Mouse (Mus musculus) intestine, postnatal 0 days (tissue): ENCODE data around the gene Spc25. TPM values are rescaled to one million over a fixed set of nuclear protein-coding genes. Genes with fewer than 3 reads are reported as not detected.

ENCODE experiments used
- ATAC-seq: fragments of 200-750 bp; cut with Nextera tagmentation; 2 replicates; pipeline ENCODE4 v1.8.0; 2017; ENCODE audit warnings: mild to moderate bottlenecking, moderate TSS enrichment, moderate library complexity
- H3K27ac ChIP-seq: fragments of 300-500 bp; sonication (generic); 2 replicates; pipeline ENCODE4 v1.5.1; 2014; ENCODE audit warnings: mild to moderate bottlenecking, low read depth, low read length, moderate library complexity
- H3K27me3 ChIP-seq: fragments of 300-500 bp; sonication (generic); replicated peaks from 2 replicates; pipeline ENCODE4 v1.6.1; 2014; ENCODE audit warnings: low read length, mixed read lengths; ENCODE audit not compliant: control insufficient read depth, insufficient read depth
- H3K36me3 ChIP-seq: fragments of 300-500 bp; sonication (generic); 2 replicates; pipeline ENCODE4 v1.6.1; 2014; ENCODE audit warnings: mild to moderate bottlenecking, moderate library complexity; ENCODE audit not compliant: control insufficient read depth, insufficient read depth
- H3K4me1 ChIP-seq: fragments of 300-500 bp; sonication (generic); replicated peaks from 2 replicates; pipeline ENCODE4 v1.6.1; 2014; ENCODE audit warnings: antibody characterized with exemption, low read length, mixed read lengths; ENCODE audit not compliant: control insufficient read depth, insufficient read depth
- H3K4me2 ChIP-seq: fragments of 300-500 bp; sonication (generic); replicated peaks from 2 replicates; pipeline ENCODE4 v1.6.1; 2014; ENCODE audit warnings: low read depth, mild to moderate bottlenecking, moderate library complexity
- H3K4me3 ChIP-seq: fragments of 300-500 bp; sonication (generic); 2 replicates; pipeline ENCODE4 v1.5.1; 2014; ENCODE audit warnings: low read depth, low read length
- H3K9ac ChIP-seq: fragments of 300-500 bp; sonication (generic); 2 replicates; pipeline ENCODE4 v1.6.1; 2014; ENCODE audit warnings: mild to moderate bottlenecking, low read depth, low read length
- H3K9me3 ChIP-seq: fragments of 300-500 bp; sonication (generic); 2 replicates; pipeline ENCODE4 v1.6.1; 2016; ENCODE audit warnings: mixed run types; ENCODE audit not compliant: control insufficient read depth
- CTCF ChIP-seq: sonication (generic); IDR thresholded peaks from 2 replicates; pipeline ENCODE4 v1.5.1; 2016; ENCODE audit warnings: low read depth, mild to moderate bottlenecking, control low read depth, antibody characterized with exemption, moderate library complexity
- WGBS: fragments of 180-500 bp; shearing (Covaris S2); extraction: QIAGEN DNeasy Blood & Tissue Kit; methylation state at CpG from one replicate; pipeline ENCODE4 v1.1.7; 2014; 5-methylcytosine and 5-hydroxymethylcytosine counted together
- polyA plus RNA-seq: library from polyadenylated mRNA; unstranded; fragments of >200 nt; fragmentation: Nextera tagmentation; extraction: Ambion mirVana; gene quantifications from 2 replicates; pipeline ENCODE4 v1.2.1, GENCODE M21; 2015

The Spc25 gene
- polyA plus RNA-seq, 1 experiment from 2014 or later = 47.8 TPM

- TF ChIP-seq CTCF = no peak
- WGBS = 66% methylated on average over 5 of the region's 5 CpGs
- Histone ChIP-seq H3K36me3 (peaks cover 22% of the 10 kb centered on the region; the same call in 1 of the 2 replicates), H3K9me3 (no peaks in the 10 kb centered on the region), H3K9ac (no peak overlapping the region), H3K4me1 (no peaks in the 10 kb centered on the region), H3K4me3 (no peak overlapping the region), H3K27me3 (no peaks in the 10 kb centered on the region), H3K4me2 (no peak overlapping the region), H3K27ac (no peak overlapping the region)
- no peak for ATAC-seq
These were observed 12.4 kb downstream of the Spc25 start for GRCm38 (mm10) chr2:69193555-69193954.

DNA sequence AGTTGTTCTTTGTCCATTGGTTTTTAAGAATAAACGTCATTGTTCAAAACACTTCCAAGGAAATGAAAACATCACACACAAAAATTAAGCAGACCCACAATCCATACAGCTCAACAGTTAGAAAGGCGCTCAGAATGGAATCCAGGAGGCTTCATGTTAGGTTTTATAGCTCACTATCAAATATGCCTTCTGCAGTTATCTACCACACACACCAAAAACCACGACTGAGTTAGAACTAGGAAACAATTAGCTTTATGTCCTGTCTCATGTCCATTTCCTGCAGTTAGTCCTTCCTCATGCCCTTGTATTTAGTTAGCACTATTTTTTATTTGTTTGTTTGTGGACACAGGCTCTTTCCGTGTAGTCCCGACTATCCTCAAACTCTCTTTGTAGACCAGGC lies 14.9 kb downstream of the Spc25 start:
- Histone ChIP-seq H3K27ac (no peak overlapping the region), H3K4me3 (no peak overlapping the region), H3K4me1 (no peaks in the 10 kb centered on the region), H3K9ac (no peak overlapping the region), H3K27me3 (no peaks in the 10 kb centered on the region), H3K4me2 (no peak overlapping the region), H3K9me3 (no peaks in the 10 kb centered on the region), H3K36me3 (peaks cover 26% of the 10 kb centered on the region)
- 76% methylated on average over 5 of the region's 5 CpGs for WGBS
- no peak for ATAC-seq
- TF ChIP-seq CTCF = no peak

DNA sequence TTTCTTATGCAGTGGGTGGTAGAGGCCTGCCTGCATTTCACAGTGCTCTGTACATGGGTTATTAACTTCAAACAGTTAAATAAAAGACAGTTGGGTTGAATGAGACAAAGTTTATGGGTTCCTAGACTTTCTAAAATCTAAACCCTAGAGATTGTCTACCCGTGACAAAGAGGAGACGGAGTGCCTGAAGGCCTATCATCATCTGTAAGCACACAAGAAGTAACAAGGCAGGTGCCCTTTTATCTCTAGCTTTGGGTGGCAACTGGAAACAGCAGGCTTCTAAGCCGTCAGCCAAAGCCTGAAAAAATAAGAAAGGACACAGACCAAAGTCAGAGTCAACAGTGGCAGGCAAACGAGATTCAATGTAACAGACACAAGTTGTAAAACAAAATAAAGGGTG lies 16.8 kb downstream of the Spc25 start:
- WGBS = 80% methylated on average over 4 of the region's 4 CpGs
- no peak for ATAC-seq

GRCm38 (mm10) chr2:69188732-69189131 lies 17.3 kb downstream of the Spc25 start:
- H3K4me3 ChIP-seq = no peak overlapping the region
- TF ChIP-seq CTCF = no peak
- 85% methylated on average over 6 of the region's 6 CpGs for WGBS
- no peaks in the 10 kb centered on the region for H3K4me1 ChIP-seq
- H3K9me3 ChIP-seq = no peaks in the 10 kb centered on the region
- H3K4me2 ChIP-seq = no peak overlapping the region
- no peaks in the 10 kb centered on the region for H3K27me3 ChIP-seq
- H3K9ac ChIP-seq = no peak overlapping the region
- ATAC-seq = no peak
- H3K27ac ChIP-seq = no peak overlapping the region
- peaks cover 36% of the 10 kb centered on the region for H3K36me3 ChIP-seq

More for the DNA sequence above, 16.8 kb downstream of the Spc25 start:
- H3K4me2 ChIP-seq = no peak overlapping the region
- H3K4me1 ChIP-seq = no peaks in the 10 kb centered on the region
- H3K9ac ChIP-seq = no peak overlapping the region
- TF ChIP-seq CTCF = no peak
- H3K9me3 ChIP-seq = no peaks in the 10 kb centered on the region
- no peaks in the 10 kb centered on the region for H3K27me3 ChIP-seq
- H3K4me3 ChIP-seq = no peak overlapping the region
- peaks cover 36% of the 10 kb centered on the region for H3K36me3 ChIP-seq
- H3K27ac ChIP-seq = no peak overlapping the region

GRCm38 (mm10) chr2:69187990-69188389 lies 18.0 kb downstream of the Spc25 start:
- no peaks in the 10 kb centered on the region for H3K9me3 ChIP-seq
- no peak overlapping the region for H3K4me3 ChIP-seq
- H3K4me1 ChIP-seq = no peaks in the 10 kb centered on the region
- 89% methylated on average over 2 of the region's 2 CpGs for WGBS
- H3K27me3 ChIP-seq = no peaks in the 10 kb centered on the region
- H3K4me2 ChIP-seq = no peak overlapping the region
- no peak overlapping the region for H3K9ac ChIP-seq
- ATAC-seq = no peak
- TF ChIP-seq CTCF = no peak
- H3K27ac ChIP-seq = no peak overlapping the region
- H3K36me3 ChIP-seq = peaks cover 29% of the 10 kb centered on the region

- Histone ChIP-seq H3K27ac (no peak overlapping the region), H3K4me1 (no peaks in the 10 kb centered on the region), H3K9ac (no peak overlapping the region), H3K9me3 (no peaks in the 10 kb centered on the region), H3K4me2 (no peak overlapping the region), H3K27me3 (no peaks in the 10 kb centered on the region), H3K36me3 (peaks cover 8% of the 10 kb centered on the region), H3K4me3 (no peak overlapping the region)
- no peak for TF ChIP-seq CTCF
- 95% methylated on average over 4 of the region's 4 CpGs for WGBS
- no peak for ATAC-seq
These were observed 26.3 kb downstream of the Spc25 start for GRCm38 (mm10) chr2:69179721-69180120.

DNA sequence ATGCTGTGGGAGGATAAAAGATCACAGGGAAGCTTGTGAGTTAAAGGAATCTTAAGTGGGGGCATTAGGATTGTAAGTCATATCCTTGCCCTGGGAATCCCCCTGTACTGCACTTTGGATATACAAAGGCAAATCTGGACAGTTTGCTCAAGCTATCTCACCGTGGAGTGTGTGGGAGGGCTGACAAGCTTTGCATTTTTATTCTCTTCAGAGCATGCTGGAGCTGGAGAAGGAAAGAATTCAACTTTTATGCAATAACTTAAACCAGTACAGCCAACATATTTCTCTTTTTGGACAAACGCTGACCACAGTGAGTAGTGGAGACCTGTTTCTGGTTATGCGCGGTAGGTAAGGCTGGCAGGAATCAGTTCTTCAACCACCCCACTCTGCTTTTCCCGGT lies 30.7 kb downstream of the Spc25 start:
- WGBS = 73% methylated on average over 5 of the region's 5 CpGs
- H3K36me3 ChIP-seq = 0 out of 2 replicates have a peak, but pooled peaks cover 6% of the 10 kb centered on the region
- no peaks in the 10 kb centered on the region for H3K9me3 ChIP-seq
- H3K27me3 ChIP-seq = no peaks in the 10 kb centered on the region
- no peak overlapping the region for H3K4me2 ChIP-seq
- H3K27ac ChIP-seq = no peak overlapping the region
- H3K9ac ChIP-seq = no peak overlapping the region
- no peaks in the 10 kb centered on the region for H3K4me1 ChIP-seq
- ATAC-seq = no peak
- TF ChIP-seq CTCF = no peak
- H3K4me3 ChIP-seq = no peak overlapping the region
